Mouse (Mus musculus): ENCODE measurements at regions not wholly inside any gene's neighbourhood (a gene's known extent, or its start where the extent isn't known, plus 50 kb on each side); places are given as distances from the start of the nearest gene placed in this dataset.

- no peak for TF ChIP-seq POLR2A (IDR thresholded peaks at IDR 0.05; ENCODE audit: extremely low read depth, insufficient read depth, low read length)
- TF ChIP-seq CTCF (IDR thresholded peaks at IDR 0.05; ENCODE audit: low read depth, low read length), result no peak
Measured at GRCm38 (mm10) chr11:31732958-31733357, 61.3 kb upstream of the Bod1 start.

Measured in liver, adult 2 months (tissue).